Mouse (Mus musculus) intestine, embryonic 15.5 days (tissue): ENCODE results near the gene Rdh16. TPM values are rescaled to one million over a fixed set of nuclear protein-coding genes. Genes with fewer than 3 reads are reported as not detected.
"Not testable (repeated sequence)": the region's sequence is repeated elsewhere in the genome, so short reads cannot be mapped to it uniquely, and the experiment has no call there.

Experiments used
- ATAC-seq: fragments of 200-750 bp; cut with Nextera tagmentation; 2 replicates; pipeline ENCODE4 v1.8.0; 2017; ENCODE audit warnings: moderate TSS enrichment, moderate library complexity
- H3K27ac ChIP-seq: fragments of 300-500 bp; sonication (generic); 2 replicates; pipeline ENCODE4 v1.5.1; 2015; ENCODE audit warnings: mild to moderate bottlenecking, inconsistent platforms
- H3K27me3 ChIP-seq: fragments of 300-500 bp; sonication (generic); replicated peaks from 2 replicates; pipeline ENCODE4 v1.6.1; 2015; ENCODE audit warnings: inconsistent platforms
- H3K36me3 ChIP-seq: fragments of 300-500 bp; sonication (generic); 2 replicates; pipeline ENCODE4 v1.6.1; 2015; ENCODE audit warnings: inconsistent platforms
- H3K4me1 ChIP-seq: fragments of 300-500 bp; sonication (generic); replicated peaks from 2 replicates; pipeline ENCODE4 v1.6.1; 2015; ENCODE audit warnings: inconsistent platforms
- H3K4me2 ChIP-seq: fragments of 300-500 bp; sonication (generic); replicated peaks from 2 replicates; pipeline ENCODE4 v1.6.1; 2015; ENCODE audit warnings: mild to moderate bottlenecking, inconsistent platforms
- H3K4me3 ChIP-seq: fragments of 300-500 bp; sonication (generic); replicated peaks from 2 replicates; pipeline ENCODE4 v1.5.1; 2015; ENCODE audit warnings: inconsistent platforms
- H3K9ac ChIP-seq: fragments of 300-500 bp; sonication (generic); 2 replicates; pipeline ENCODE4 v1.6.1; 2015; ENCODE audit warnings: inconsistent platforms
- H3K9me3 ChIP-seq: fragments of 300-500 bp; sonication (generic); 2 replicates; pipeline ENCODE4 v1.6.1; 2016; ENCODE audit warnings: inconsistent platforms
- WGBS: fragments of 180-500 bp; shearing (Covaris S2); methylation state at CpG from one replicate; pipeline ENCODE4 v1.1.7; 2015; 5-methylcytosine and 5-hydroxymethylcytosine counted together
- polyA plus RNA-seq: library from polyadenylated mRNA; unstranded; fragments of >200 nt; fragmentation: Nextera tagmentation; extraction: Ambion mirVana; gene quantifications from 2 replicates; pipeline ENCODE4 v1.2.1, GENCODE M21; 2015

Rdh16 gene
- polyA plus RNA-seq, 1 experiment from 2014 or later = not detected

DNA sequence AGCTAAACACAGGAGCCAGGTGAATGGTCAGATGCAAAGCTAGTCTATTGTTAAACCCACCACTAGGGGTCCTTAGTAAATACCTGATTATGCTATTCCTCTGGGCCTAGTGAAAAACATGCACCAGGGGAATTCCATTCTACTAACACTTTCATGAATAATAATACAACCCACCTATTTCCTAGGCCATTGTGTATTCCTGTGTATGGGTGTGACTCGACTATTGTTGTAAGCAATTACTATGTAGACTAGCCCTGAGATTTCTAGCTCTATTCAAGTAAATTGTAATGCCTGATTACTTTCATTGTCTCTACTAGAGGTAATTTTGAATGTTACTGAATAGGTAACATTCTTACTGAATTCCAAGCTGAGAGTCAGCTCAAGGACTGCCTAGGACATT lies 15.5 kb upstream of the Rdh16 start:
- H3K4me2 ChIP-seq, H3K4me3 ChIP-seq, H3K27me3 ChIP-seq, H3K9me3 ChIP-seq, H3K9ac ChIP-seq, ATAC-seq, H3K27ac ChIP-seq, H3K4me1 ChIP-seq, H3K36me3 ChIP-seq: not testable (repeated sequence)
- WGBS = 85% methylated on average over 1 of the region's 1 CpGs

DNA sequence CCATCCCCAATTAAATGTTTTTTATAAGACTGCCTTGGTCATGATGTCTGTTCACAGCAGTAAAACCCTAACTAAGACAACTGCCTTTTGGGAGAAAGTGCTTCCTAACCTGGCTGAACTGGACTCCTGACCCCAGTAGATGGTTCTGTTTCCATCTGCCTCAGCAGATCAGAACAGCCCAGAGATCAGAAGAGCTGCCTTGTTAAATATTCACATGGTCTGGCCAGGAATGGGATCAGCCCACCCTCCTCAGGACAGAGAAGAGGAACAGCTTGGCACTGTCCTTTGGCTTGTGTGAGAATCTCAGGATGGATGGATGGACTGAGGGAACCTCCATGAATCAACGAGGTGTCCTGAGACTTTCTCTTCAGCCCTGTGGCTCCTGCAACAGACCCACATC lies 1.7 kb upstream of the Rdh16 start:
- no peak for ATAC-seq
- H3K27me3 ChIP-seq = no peaks in the 10 kb centered on the region
- 70% methylated on average over 1 of the region's 1 CpGs for WGBS
- H3K9ac ChIP-seq = no peak overlapping the region
- no peak overlapping the region for H3K4me2 ChIP-seq
- no peak overlapping the region for H3K27ac ChIP-seq
- H3K36me3 ChIP-seq = no peaks in the 10 kb centered on the region
- H3K9me3 ChIP-seq = no peaks in the 10 kb centered on the region
- H3K4me1 ChIP-seq = no peaks in the 10 kb centered on the region
- H3K4me3 ChIP-seq = no peak overlapping the region

DNA sequence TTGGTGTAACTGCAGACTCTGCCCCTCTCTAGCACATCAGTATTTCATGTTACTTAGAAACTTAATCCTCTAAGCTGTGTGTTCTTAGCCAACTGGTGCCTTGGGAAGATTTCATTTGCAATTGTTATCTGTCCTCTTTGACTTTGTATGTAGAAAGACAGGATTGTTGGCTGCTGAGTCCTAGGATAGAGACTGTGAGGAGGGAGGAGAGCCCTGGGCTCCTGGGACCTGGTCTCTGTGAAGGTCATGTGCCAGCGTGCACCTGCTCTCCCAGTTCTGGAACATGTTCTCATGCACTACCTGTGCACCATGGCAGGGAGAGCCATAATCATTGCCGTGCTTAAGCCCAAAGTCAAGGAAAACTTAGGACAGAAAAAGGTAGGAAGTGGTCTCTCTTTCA lies 660 bp downstream of the Rdh16 start:
- Histone ChIP-seq H3K9me3 (no peaks in the 10 kb centered on the region), H3K4me2 (no peak overlapping the region), H3K9ac (no peak overlapping the region), H3K4me3 (no peak overlapping the region), H3K4me1 (no peaks in the 10 kb centered on the region), H3K36me3 (no peaks in the 10 kb centered on the region), H3K27me3 (no peaks in the 10 kb centered on the region), H3K27ac (no peak overlapping the region)
- WGBS = 83% methylated on average over 2 of the region's 2 CpGs
- ATAC-seq = no peak

DNA sequence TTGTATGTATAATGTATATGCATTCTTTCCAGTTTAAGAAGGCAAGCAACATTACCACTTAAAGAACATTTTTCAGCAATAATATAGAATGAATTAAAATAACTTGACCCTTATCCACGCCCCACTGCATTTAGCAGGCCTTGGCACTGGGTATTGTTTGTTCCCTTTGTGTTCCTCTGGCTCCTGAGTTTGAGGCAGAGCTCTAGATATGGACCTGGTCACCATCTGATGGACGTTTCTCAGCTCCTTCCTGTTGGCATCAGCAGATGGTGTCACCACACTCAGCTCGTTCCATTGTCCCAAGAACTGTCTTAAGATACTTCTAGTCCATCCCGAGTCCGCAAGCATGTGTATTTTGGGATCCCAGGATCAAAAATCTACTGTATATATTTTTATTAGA lies 1.3 kb downstream of the Rdh16 start:
- 80% methylated on average over 5 of the region's 5 CpGs for WGBS

DNA sequence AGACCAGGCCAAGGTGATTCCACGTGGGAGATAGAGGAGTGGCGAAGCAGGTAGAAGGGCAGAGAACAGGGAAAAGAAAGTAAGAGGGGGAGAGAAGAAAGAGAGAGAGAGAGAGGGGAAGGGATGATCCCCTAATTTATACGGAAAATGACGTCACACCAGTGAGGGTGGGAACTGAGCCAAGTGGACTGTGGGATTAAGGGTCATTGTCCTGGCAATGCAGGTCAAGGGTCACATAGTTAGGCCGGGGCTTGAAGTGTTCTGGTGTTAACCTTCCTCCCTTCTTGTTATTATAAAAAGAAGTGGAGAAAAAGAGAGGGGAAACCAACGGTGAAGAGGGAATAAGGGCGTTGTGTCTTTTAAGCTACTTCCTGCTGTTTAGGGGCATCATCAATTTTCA lies 3.5 kb downstream of the Rdh16 start:
- Histone ChIP-seq H3K27me3 (no peaks in the 10 kb centered on the region), H3K4me2 (no peak overlapping the region), H3K9me3 (no peaks in the 10 kb centered on the region), H3K4me1 (no peaks in the 10 kb centered on the region), H3K36me3 (no peaks in the 10 kb centered on the region), H3K27ac (no peak overlapping the region), H3K4me3 (no peak overlapping the region), H3K9ac (no peak overlapping the region)
- 63% methylated on average over 7 of the region's 7 CpGs for WGBS
- ATAC-seq = no peak

More for the DNA sequence above, 1.3 kb downstream of the Rdh16 start:
- Histone ChIP-seq H3K27me3 (no peaks in the 10 kb centered on the region), H3K4me2 (no peak overlapping the region), H3K27ac (no peak overlapping the region), H3K9me3 (no peaks in the 10 kb centered on the region), H3K4me1 (no peaks in the 10 kb centered on the region), H3K4me3 (no peak overlapping the region), H3K9ac (no peak overlapping the region), H3K36me3 (no peaks in the 10 kb centered on the region)
- ATAC-seq = no peak

DNA sequence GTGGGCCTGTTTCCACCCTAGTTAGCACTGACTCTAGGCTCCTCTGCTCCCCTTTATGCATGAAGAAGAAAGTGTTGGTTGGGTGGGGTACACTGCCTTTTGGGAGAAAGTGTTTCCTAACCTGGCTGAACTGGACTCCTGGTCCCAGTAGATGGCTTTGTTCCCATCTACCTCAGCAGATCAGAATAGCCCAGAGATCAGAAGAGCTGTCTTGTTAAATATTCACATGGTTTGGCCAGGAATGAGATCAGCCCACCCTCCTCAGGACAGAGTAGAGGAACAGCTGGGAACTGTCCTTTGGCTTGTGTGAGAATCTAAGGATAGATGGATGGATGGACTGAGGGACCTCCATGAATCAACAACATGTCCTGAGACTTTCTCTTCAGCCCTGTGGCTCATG lies 14.9 kb downstream of the Rdh16 start:
- Histone ChIP-seq H3K27ac (no peak overlapping the region), H3K36me3 (no peaks in the 10 kb centered on the region)
- no peak for ATAC-seq

DNA sequence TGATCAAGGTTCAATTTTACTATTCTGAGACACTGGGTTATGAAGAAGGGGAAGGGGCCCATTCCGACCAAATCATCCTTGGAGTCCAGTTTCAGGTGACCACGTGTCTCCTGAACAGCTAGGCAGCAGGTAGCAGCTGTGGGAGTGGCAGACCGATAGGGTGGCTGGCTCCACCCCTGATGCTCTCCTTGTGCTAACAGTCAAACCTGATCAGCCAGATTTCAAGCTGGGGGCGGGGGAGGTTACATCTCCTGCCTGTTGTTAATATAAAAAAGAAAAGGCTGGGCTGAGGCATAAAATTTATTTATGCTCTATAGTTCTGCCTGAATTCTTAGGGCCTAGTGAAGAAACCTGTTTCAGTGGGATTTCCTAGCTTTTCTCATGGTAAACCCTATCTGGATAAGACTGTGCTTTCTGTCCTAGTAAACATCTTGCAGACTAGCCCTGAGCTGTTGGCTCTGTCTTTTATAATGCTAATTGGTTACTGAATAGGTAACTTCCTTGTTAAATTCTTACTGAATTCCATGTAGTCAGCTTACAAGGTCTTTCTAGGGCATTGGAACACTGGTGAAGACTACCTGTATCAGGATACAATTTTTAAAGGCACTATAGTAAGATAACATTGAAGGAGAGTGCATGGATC lies 16.4 kb downstream of the Rdh16 start:
- not testable (repeated sequence) for H3K27ac ChIP-seq, H3K27me3 ChIP-seq, H3K4me3 ChIP-seq, H3K36me3 ChIP-seq, H3K4me2 ChIP-seq, H3K9me3 ChIP-seq, H3K9ac ChIP-seq, H3K4me1 ChIP-seq, ATAC-seq
- 67% methylated on average over 4 of the region's 4 CpGs for whole genome bisulfite sequencing

More for the DNA sequence above, 14.9 kb downstream of the Rdh16 start:
- no peaks in the 10 kb centered on the region for H3K9me3 ChIP-seq
- H3K4me1 ChIP-seq = no peaks in the 10 kb centered on the region
- H3K9ac ChIP-seq = no peak overlapping the region
- H3K4me2 ChIP-seq = no peak overlapping the region
- H3K4me3 ChIP-seq = no peak overlapping the region
- H3K27me3 ChIP-seq = no peaks in the 10 kb centered on the region

DNA sequence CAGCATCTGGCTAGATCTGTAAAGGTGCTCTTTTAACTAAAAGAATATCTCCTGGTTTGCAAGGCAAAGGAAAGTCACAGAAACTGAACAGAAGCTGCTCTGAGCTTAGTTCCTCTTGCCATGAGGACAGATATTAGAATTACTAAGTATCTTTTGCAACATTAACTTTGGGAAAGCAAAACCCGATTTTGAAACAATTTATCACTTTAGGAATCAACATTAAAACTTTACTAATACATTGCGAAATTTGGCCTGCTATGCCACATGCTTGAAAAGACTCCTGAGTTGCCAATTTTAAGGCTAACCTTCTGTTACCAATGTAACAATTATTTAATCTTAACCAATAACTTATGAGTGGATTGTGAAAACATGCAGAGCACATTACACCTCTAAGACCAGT lies 20.9 kb downstream of the Rdh16 start:
- H3K9me3 ChIP-seq, ATAC-seq, H3K4me3 ChIP-seq, H3K4me1 ChIP-seq, H3K36me3 ChIP-seq, H3K27ac ChIP-seq, H3K4me2 ChIP-seq, H3K27me3 ChIP-seq, H3K9ac ChIP-seq: not testable (repeated sequence)
- WGBS = 89% methylated on average over 2 of the region's 2 CpGs

DNA sequence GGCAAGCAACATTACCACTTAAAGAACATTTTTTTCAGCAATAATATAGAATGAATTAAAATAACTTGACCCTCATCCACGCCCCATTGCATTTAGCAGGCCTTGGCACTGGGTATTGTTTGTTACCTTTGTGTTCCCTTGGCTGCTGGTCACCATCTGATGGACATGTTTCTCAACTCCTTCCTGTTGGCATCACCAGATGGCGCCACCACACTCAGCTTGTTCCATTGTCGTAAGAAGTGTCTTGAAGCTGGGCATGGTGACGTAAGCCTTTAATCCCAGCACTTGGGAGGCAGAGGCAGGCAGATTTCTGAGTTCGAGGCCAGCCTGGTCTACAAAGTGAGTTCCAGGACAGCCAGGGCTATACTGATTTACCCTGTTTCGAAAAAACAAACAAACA lies 24.4 kb downstream of the Rdh16 start:
- no peaks in the 10 kb centered on the region for H3K27me3 ChIP-seq
- H3K4me3 ChIP-seq = no peak overlapping the region
- 73% methylated on average over 6 of the region's 6 CpGs for WGBS
- no peaks in the 10 kb centered on the region for H3K4me1 ChIP-seq
- no peak for ATAC-seq
- no peak overlapping the region for H3K4me2 ChIP-seq
- no peaks in the 10 kb centered on the region for H3K36me3 ChIP-seq
- H3K27ac ChIP-seq = no peak overlapping the region
- no peak overlapping the region for H3K9ac ChIP-seq
- no peaks in the 10 kb centered on the region for H3K9me3 ChIP-seq

DNA sequence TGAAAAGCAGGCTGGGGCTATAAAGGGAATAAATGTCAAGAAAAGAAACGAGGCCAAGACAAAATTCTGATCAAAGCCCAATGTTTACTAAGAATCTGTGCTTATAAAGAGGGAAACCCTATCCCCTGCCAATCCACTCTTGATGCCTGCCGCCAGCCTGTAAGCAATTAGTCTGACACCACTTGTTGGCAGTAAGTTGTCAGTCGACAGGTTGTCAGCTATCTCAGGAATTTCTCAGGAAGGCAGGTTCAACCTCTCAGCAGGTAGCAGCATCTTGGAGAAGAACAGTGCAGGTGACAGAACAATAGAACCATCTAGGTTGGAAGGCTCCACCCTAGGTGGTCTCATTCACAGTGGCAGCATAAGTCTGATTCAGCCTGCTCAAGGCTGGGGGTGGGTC lies 28.2 kb downstream of the Rdh16 start:
- Histone ChIP-seq H3K27ac (no peak overlapping the region), H3K9me3 (no peaks in the 10 kb centered on the region), H3K27me3 (no peaks in the 10 kb centered on the region), H3K4me1 (no peaks in the 10 kb centered on the region), H3K4me2 (no peak overlapping the region), H3K9ac (no peak overlapping the region), H3K4me3 (no peak overlapping the region), H3K36me3 (no peaks in the 10 kb centered on the region)
- no peak for ATAC-seq
- WGBS = 80% methylated on average over 3 of the region's 3 CpGs

DNA sequence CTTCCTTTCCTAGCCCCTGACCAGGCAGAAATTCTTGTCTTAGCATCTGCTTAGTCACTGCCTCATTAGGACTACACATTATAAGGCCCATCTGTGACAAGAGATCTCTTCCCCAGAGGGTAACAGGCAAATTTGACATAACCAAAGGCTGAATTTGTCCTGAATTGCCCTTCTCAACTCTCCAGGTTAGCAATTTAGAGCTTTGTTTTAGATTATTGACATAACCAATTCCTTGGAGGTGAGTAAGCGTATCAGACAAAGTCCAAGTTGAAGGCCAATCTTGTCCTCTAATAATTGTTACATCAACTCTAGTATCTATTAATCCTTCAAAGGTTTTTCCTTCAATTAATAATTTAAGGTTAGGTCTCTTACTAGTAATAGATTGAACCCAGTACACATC lies 33.2 kb downstream of the Rdh16 start:
- not testable (repeated sequence) for H3K9me3 ChIP-seq, H3K4me1 ChIP-seq, H3K4me3 ChIP-seq, H3K36me3 ChIP-seq, ATAC-seq, H3K27ac ChIP-seq, H3K9ac ChIP-seq, H3K27me3 ChIP-seq, H3K4me2 ChIP-seq
- 94% methylated on average over 1 of the region's 1 CpGs for WGBS

DNA sequence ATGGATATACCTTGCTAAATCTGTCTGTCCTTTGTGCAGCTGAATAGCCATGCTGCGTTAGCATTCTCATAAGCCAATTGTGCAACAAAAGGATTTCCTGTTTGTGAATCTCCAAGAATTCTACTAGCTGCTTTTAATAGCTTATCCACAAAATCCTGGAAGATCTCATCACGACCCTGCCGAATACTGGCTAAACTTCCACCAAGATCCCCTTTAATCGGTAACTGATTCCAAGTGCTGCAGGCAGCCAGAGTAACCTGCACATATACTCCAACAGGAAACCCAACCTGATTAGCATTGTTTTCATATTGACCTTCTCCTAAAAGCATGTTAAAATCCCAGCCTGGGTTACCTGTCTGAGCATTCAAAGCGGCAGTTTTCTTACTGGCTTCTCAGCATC lies 34.3 kb downstream of the Rdh16 start:
- 75% methylated on average over 5 of the region's 5 CpGs for WGBS
- Histone ChIP-seq H3K4me3 (no peak overlapping the region), H3K9me3 (no peaks in the 10 kb centered on the region), H3K27me3 (no peaks in the 10 kb centered on the region), H3K36me3 (no peaks in the 10 kb centered on the region), H3K9ac (no peak overlapping the region), H3K4me2 (no peak overlapping the region), H3K27ac (no peak overlapping the region), H3K4me1 (no peaks in the 10 kb centered on the region)
- no peak for ATAC-seq

DNA sequence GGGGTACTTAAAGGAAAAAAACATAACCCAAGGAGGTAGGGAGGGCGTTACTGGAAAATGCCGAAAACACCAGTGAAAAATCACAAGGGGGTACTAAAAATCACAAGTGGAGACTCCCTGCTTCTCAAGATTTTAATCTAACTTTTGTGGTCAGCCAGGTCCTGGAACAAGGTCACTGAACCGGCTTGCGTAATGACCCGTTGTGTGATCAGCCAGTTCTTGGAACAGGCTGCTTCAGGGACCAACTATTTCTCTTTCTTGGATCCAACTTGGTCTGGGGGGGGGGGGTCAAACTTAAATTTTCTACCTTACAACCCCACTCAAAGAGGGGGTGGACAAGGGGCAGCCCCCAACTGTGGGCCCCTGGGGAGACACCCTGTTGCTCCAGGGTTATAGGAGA lies 36.8 kb downstream of the Rdh16 start:
- H3K9me3 ChIP-seq, ATAC-seq, H3K4me2 ChIP-seq, H3K4me3 ChIP-seq, H3K9ac ChIP-seq, H3K36me3 ChIP-seq, H3K27ac ChIP-seq, H3K4me1 ChIP-seq, H3K27me3 ChIP-seq: not testable (repeated sequence)
- WGBS = 92% methylated on average over 5 of the region's 5 CpGs
